Mouse (Mus musculus) lung, adult 2 months (tissue): Measurements from ENCODE around the gene Ncapg2.

Source experiments
- CTCF ChIP-seq: fragments of 200-500 bp; IDR thresholded peaks from 2 replicates; pipeline ENCODE4 v1.5.1; 2011; ENCODE audit warnings: mild to moderate bottlenecking, low read length, control low read depth; ENCODE audit not compliant: insufficient read depth
- POLR2A ChIP-seq: fragments of 200-500 bp; IDR thresholded peaks from 2 replicates; pipeline ENCODE4 v1.6.1; 2011; ENCODE audit warnings: low read depth, mild to moderate bottlenecking, control low read depth, low read length, borderline replicate concordance; ENCODE audit errors: extremely low read depth

DNA sequence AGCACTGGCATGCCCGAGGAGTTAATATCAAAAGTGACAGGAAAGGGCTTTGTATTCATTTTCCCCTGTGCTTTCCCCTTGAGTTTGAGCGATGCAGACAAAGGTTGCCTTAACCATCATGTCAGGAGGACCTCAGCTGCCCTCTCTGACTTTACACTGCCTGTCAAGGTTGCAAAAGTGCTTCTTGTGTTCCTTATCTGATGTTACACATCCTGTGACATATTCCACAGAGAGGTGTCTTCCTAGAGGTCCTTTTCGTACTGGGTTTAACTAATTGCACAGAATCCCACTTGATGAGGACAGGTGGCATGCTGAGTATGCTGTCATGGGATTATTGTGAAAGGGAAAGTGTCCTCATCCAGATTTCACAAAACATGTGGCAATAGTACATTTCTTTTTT is 63.9 kb downstream of the Ncapg2 start:
- TF ChIP-seq POLR2A (no peak), CTCF (no peak)
